Mouse (Mus musculus) lung, postnatal 0 days (tissue): ENCODE results near the gene Msl1.

ENCODE experiments used
- CTCF ChIP-seq: IDR thresholded peaks from 2 replicates; pipeline ENCODE4 v1.5.1; 2016; ENCODE audit warnings: antibody characterized with exemption, mild to moderate bottlenecking
- EP300 ChIP-seq: IDR thresholded peaks from 2 replicates; pipeline ENCODE4 v1.6.1; 2016; ENCODE audit warnings: antibody characterized with exemption, mild to moderate bottlenecking, control low read depth

DNA sequence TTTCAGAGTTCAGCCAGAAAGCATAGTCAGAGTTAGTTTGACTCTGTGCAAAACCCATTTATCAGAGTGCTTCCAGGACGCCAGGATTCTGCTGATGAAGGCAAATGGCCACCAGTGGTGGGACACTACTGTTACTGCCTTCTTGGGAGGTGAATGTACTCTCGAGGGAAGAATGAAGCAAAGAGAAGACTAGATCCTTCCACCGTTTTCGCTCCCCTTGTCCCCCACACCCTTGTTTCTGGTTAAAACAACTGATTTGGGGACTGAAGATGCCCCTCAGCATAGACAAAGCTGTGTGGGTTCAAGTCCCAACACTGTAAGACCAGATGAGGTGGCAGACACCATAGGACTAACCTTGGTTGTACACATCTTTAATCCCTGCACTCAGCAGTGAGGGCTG is 11.2 kb upstream of the Msl1 start:
- TF ChIP-seq CTCF, result no peak
- TF ChIP-seq EP300, result no peak
